Mouse (Mus musculus) CD4-positive, CD25-positive, alpha-beta regulatory T cell, adult 2 months (primary cell): ENCODE data around the gene Uri1.

ENCODE experiments used
- DNase-seq: peaks from one replicate; pipeline ENCODE4 v3.0.0-alpha.2; 2012; ENCODE audit warnings: low read depth, low spot score

Uri1 gene

GRCm38 (mm10) chr7:38015356-38015755, 8.0 kb downstream of the Uri1 start:
- no peak for DNase-seq

- no peak for DNase-seq
Observed at GRCm38 (mm10) chr7:38013946-38014345, 9.4 kb downstream of the Uri1 start.

GRCm38 (mm10) chr7:38012811-38013210, 10.5 kb downstream of the Uri1 start:
- no peak for DNase-seq

GRCm38 (mm10) chr7:38008359-38008758, 15.0 kb downstream of the Uri1 start:
- DNase-seq: no peak

GRCm38 (mm10) chr7:38002451-38002850, 20.9 kb downstream of the Uri1 start:
- DNase-seq: no peak

GRCm38 (mm10) chr7:37999691-38000090, 23.7 kb downstream of the Uri1 start:
- DNase-seq: peak; percentile 62

- no peak for DNase-seq
Observed at GRCm38 (mm10) chr7:37992861-37993260, 30.5 kb downstream of the Uri1 start.

GRCm38 (mm10) chr7:37984866-37985265, 38.5 kb downstream of the Uri1 start:
- DNase-seq: no peak

GRCm38 (mm10) chr7:37983471-37983870, 39.9 kb downstream of the Uri1 start:
- DNase-seq: no peak

GRCm38 (mm10) chr7:37979729-37980128, 43.6 kb downstream of the Uri1 start:
- no peak for DNase-seq

- DNase-seq: peak; percentile 30
Observed at GRCm38 (mm10) chr7:37978412-37978811, 44.9 kb downstream of the Uri1 start.

GRCm38 (mm10) chr7:37977676-37978075, 45.7 kb downstream of the Uri1 start:
- DNase-seq: peak; percentile 16

- DNase-seq: no peak
Observed at GRCm38 (mm10) chr7:37972999-37973555, 50.3 kb downstream of the Uri1 start.

- DNase-seq: peak; percentile 11
Observed at GRCm38 (mm10) chr7:37972571-37972970, 50.8 kb downstream of the Uri1 start.

- no peak for DNase-seq
Observed at GRCm38 (mm10) chr7:37962326-37962725, 61.0 kb downstream of the Uri1 start.

- no peak for DNase-seq
Observed at GRCm38 (mm10) chr7:37961247-37961646, 62.1 kb downstream of the Uri1 start.

- no peak for DNase-seq
Observed at GRCm38 (mm10) chr7:37951841-37952240, 71.5 kb downstream of the Uri1 start.

- no peak for DNase-seq
Observed at GRCm38 (mm10) chr7:37936459-37936858, 86.9 kb downstream of the Uri1 start.

- no peak for DNase-seq
Observed at GRCm38 (mm10) chr7:37935786-37936185, 87.6 kb downstream of the Uri1 start.

- DNase-seq: peak; percentile 30
Observed at GRCm38 (mm10) chr7:37934770-37935182, 88.6 kb downstream of the Uri1 start.

- DNase-seq: no peak
Observed at GRCm38 (mm10) chr7:37933754-37934308, 89.5 kb downstream of the Uri1 start.

- DNase-seq: no peak
Observed at GRCm38 (mm10) chr7:37931631-37932030, 91.7 kb downstream of the Uri1 start.

GRCm38 (mm10) chr7:37929738-37930137, 93.6 kb downstream of the Uri1 start:
- no peak for DNase-seq

GRCm38 (mm10) chr7:37922999-37923398, 100.4 kb downstream of the Uri1 start:
- peak; percentile 5 for DNase-seq
